Mouse (Mus musculus): ENCODE measurements around the gene U2surp.

The U2surp gene

GRCm38 (mm10) chr9:95511472-95512330 is at the start of gene U2surp:
Gene U2surp (minus strand): TSS chr9:95511996.
- DNase-seq, result peak; percentile 96

GRCm38 (mm10) chr9:95559936-95560735 is 48.3 kb upstream of the U2surp start:
- peak; percentile 40 for DNase-seq

- DNase-seq, result peak; percentile 74
Observed at GRCm38 (mm10) chr9:95559059-95559935, 47.5 kb upstream of the U2surp start, which contains the start of gene Paqr9. Gene Paqr9 (plus strand): TSS chr9:95559657.

GRCm38 (mm10) chr9:95558726-95559058 is 46.9 kb upstream of the U2surp start:
- DNase-seq, result no peak

GRCm38 (mm10) chr9:95557722-95558121 is 45.9 kb upstream of the U2surp start:
- DNase-seq, result no peak

- peak; percentile 61 for DNase-seq
Observed at GRCm38 (mm10) chr9:95556067-95556512, 44.3 kb upstream of the U2surp start.

GRCm38 (mm10) chr9:95555233-95555740 is 43.5 kb upstream of the U2surp start:
- peak; percentile 28 for DNase-seq

- no peak for DNase-seq
Observed at GRCm38 (mm10) chr9:95554231-95555221, 42.7 kb upstream of the U2surp start.

GRCm38 (mm10) chr9:95552175-95552705 is 40.4 kb upstream of the U2surp start:
- no peak for DNase-seq

GRCm38 (mm10) chr9:95550856-95551774 is 39.3 kb upstream of the U2surp start:
- DNase-seq, result peak; percentile 83

- DNase-seq, result no peak
Observed at GRCm38 (mm10) chr9:95549626-95550411, 38.0 kb upstream of the U2surp start.

GRCm38 (mm10) chr9:95546679-95547078 is 34.9 kb upstream of the U2surp start:
- peak; percentile 85 for DNase-seq

GRCm38 (mm10) chr9:95544598-95544997 is 32.8 kb upstream of the U2surp start:
- DNase-seq, result no peak

- DNase-seq, result no peak
Observed at GRCm38 (mm10) chr9:95542475-95542874, 30.7 kb upstream of the U2surp start.

- peak; percentile 36 for DNase-seq
Observed at GRCm38 (mm10) chr9:95541650-95542432, 30.0 kb upstream of the U2surp start.

GRCm38 (mm10) chr9:95541208-95541607 is 29.4 kb upstream of the U2surp start:
- no peak for DNase-seq

GRCm38 (mm10) chr9:95540487-95540886 is 28.7 kb upstream of the U2surp start:
- DNase-seq, result peak; percentile 82

- no peak for DNase-seq
Observed at GRCm38 (mm10) chr9:95539176-95539800, 27.5 kb upstream of the U2surp start.
